Mouse (Mus musculus) spleen, postnatal 4 days (tissue): ENCODE results near the gene Fermt2.

Source experiments
- DNase-seq, 2 experiments: peaks; one replicate each; pipeline ENCODE4 v3.0.0; 2022; ENCODE audit warnings: low spot score in 2 of 2

The Fermt2 gene

DNA sequence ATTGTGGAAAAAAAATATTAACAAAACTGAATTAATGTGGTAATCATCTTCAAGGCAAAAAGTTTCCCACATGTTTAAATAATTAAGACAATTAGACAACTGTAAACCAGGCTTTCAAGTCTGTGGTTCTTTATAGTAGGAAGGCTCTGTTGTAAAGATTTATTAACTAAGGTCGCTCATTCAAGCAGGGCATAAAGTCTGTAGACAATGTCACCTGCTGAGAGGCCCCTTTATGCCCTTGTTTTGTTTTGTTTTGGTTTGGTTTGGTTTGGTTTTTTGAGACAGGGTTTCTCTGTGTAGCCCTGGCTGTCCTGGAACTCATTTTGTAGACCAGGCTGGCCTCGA is 91.0 kb downstream of the Fermt2 start:
- DNase-seq: no peak

DNA sequence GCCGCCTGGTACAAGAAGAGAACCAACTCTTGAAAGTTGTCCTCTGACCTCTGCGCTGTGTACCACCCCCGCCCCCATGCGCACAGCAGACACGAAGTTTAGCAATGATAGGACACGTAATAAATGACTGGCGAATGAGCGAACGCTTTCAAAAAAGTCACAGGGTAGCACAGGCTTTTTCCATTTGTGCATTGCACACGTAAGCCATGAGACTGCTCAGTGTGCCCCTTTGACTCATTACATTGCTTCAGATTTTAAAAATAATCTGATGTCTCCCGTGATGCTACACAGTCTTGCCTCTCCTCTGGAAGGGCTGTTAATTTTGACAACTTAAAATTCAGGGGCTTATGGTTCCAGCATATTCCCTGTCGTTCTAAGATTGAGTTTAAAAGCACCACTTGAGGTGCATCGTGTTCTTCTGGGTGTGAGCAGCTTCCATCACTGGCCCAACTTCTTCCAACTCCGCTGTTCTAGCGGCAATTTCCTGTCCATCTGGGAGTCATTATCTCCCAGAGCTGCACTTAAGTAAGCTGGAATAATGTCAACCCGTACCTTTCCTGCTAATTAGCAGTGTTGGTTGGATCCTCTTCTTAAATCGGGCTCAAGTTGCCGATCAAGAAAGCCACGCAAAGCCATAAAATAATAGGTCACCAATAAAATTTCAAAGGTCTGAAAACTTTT is 91.5 kb downstream of the Fermt2 start:
- no peak for DNase-seq

DNA sequence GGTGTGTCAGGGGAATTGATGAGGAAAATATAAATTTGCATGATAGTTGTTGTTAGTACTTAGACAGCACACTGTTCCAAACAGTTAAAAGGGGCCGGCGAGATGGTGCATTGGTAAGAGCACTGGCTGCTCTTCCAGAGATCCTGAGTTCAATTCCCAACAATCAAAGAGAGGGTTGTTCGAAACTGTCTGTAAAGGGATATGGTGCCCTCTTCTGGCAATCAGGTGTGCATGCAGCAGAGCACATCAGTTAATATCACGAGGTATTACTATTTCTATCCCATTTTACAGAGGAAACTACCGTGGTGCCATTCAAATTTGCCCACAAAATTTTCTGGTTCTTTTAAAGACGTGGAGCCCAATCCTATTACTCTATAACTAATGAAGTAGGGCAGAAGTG is 95.7 kb downstream of the Fermt2 start:
- no peak for DNase-seq

DNA sequence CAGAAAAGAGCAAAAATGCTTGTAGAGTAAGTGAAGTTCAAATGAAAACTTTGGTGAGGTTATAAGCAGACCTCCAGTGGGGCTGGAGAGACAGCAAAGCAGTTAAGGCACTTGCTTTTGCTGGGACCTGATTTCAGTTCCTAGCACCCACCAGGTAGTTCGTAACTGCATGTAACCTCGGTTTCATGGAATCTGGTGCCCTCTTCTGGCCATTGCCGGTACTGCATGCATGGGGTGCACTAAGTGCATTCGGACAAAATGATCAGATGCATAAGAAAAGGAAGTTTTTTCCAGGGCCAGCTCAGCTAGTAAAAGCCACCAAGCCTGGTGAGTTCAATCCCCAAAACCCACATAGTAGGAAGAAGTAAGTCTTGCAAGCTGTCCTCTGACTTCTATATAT is 97.9 kb downstream of the Fermt2 start:
- DNase-seq: peak in 1 of 2 experiments; percentile 70

DNA sequence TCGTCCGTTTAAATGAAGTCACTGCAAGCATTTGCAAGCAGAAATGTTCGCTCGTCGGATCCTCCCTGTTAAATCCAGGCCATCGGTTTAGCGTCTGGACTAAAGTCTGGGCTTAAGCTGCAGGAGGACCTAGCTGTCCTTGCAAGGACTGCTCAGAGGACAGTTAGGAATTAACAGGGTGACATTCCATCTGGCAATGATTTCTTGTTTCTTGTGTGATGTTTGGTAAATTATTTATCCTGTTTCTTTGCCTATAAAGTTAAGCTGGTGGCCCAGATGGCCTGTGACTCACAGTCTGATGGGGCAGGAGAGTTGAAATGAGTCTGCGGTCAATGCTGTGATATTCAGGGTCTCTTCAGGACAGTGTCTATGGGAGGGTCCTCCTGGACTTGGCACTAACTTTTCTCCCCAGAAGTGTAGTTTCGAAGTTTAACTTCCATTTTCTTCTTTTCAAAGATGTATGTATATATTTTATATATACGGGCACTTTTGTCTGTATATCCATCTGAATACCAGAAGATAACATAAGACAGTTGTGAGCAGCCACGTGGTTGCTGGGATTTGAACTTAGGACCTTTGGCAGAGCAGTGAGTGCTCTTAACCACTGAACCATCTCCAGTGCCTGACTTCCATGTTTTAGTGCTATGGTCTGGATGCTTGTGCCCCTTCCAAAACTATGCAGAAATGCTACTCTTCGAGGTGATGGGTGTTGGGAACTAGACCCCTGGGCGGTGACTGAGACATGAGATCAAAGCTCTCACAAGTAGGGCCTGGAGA is 99.7 kb downstream of the Fermt2 start:
- no peak for DNase-seq

DNA sequence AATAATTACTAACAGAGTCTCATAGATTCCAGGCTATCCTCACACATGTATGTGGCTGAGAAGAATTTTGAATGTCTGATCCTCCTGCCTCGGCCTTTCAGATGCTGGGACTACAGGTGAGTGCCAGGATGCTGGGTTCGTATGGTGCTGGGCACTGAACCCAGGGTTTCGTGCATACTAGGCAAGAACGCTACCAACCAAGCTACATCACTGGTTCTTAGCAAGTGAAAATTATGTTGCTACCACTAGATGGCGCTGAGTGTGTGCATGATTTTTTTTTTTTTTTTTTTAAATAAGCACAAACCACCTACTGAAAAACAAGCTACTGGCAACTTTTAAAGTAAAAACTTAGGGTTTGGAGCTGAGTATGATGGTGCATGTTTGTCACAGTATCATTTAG is 106.7 kb downstream of the Fermt2 start:
- DNase-seq: no peak

DNA sequence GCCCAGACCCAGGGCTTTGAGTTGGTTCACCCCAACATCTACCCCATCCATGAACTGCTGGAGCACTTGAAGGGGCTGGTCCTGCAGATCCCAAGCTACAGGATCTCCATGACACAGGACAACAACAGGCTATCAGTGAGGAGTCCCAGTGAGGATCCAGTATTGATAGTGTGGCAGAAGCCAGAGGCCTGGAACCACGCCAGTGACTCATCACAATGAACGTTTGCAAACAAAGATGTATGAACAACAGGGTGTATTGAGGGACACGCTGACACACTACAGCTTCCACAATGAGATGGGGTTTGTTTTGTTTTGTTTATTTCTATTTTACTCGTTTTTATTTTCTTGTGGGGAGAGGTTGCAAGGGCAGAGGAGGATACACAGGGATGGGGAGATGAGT is 107.5 kb downstream of the Fermt2 start:
- DNase-seq: no peak

DNA sequence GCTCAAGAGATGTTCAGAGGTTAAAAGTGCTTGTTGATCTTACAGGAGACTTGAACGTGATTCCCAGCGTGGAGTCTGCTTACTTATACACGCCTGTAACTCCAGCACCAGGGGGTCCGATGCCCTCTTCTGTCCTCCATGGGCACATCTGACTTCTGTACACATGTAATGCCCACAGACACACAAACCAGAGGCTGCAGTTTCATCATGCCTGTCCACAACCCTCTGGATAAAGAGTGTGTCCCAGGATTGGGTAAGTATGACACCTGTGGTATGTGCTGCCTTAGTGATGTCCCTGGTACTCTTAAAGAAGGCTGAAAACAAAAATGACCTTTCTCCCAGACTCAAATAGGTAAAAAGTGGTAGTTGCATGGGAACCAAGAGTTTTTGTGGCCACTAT is 110.6 kb downstream of the Fermt2 start:
- no peak for DNase-seq

DNA sequence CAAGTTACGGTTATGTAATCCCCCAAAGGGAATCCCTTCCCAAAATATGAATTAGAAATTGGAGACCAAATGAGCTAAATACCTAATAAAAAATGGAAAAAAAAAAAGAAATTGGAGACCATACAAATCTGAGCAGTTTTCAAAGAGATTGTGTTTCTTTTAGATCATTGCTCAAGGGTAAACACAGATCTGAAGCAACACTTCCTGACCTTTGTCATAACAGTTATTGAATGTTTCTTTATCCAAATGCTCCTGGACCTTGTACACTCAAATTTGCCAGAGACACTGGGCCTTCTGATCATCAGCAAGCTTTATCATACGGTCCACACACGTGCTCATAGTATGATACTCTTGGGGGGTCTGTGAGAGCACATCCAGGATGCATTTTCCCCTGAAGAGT is 111.4 kb downstream of the Fermt2 start:
- no peak for DNase-seq

DNA sequence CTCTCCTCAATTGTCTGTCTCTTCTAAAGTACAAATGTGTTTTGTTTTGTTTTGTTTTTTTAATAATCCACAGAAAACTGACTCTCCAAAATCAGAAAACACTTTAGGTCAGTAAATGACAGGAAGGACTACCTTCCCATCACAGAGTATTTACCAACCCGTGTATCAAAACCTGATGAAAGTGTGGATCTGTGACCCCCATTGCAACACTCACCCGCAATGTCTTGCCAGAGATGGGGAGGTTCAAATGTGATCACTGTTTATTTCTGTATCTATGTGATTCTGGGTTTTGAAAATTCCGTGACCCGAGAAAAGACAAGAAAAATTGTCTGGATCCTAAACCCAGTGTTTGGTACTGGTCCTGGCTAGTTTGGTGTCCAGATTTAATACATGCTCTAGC is 113.7 kb downstream of the Fermt2 start:
- no peak for DNase-seq
